Mouse (Mus musculus) testis, adult 2 months (tissue): ENCODE measurements around the gene Ghsr.

Source experiments
- CTCF ChIP-seq: fragments of 200-500 bp; IDR thresholded peaks from 2 replicates; pipeline ENCODE4 v1.5.1; 2012; ENCODE audit warnings: low read depth, mild to moderate bottlenecking, inconsistent platforms, low read length, moderate library complexity; ENCODE audit not compliant: control insufficient read depth, insufficient read depth, insufficient replicate concordance
- POLR2A ChIP-seq: fragments of 200-500 bp; IDR thresholded peaks from 2 replicates; pipeline ENCODE4 v1.6.1; 2012; ENCODE audit warnings: low read depth, mild to moderate bottlenecking, inconsistent platforms, low read length, moderate library complexity; ENCODE audit not compliant: control insufficient read depth

- TF ChIP-seq CTCF (no peak), POLR2A (no peak)
Observed at GRCm38 (mm10) chr3:27408564-27408963, 37.4 kb downstream of the Ghsr start.
